Mouse (Mus musculus) brain, embryonic 18.5 days (tissue): ENCODE results near the gene Lrig1.

Experiments
- DNase-seq: peaks from one replicate; pipeline ENCODE4 v3.0.0-alpha.2; 2012; ENCODE audit warnings: low read depth, low spot score

Lrig1 gene

DNA sequence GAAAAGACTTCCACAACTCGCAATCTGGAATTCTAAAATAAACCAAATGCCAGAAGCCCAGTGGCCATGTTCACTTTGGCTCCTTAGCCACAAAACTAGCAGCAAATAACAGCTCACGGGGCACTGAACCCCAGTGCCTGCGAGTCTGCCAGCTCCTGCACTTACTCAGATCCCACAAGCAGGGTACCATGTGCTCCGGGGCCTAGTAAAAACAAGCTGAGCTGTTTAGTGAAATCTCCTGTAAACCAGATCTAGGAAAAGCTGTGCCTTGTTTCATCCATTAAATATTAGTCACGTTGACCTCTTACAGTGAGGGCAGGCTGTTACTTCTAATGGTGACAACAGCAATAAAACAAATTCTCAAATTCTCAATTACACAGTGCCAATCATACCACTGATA, 81.3 kb downstream of the Lrig1 start:
- DNase-seq = no peak

DNA sequence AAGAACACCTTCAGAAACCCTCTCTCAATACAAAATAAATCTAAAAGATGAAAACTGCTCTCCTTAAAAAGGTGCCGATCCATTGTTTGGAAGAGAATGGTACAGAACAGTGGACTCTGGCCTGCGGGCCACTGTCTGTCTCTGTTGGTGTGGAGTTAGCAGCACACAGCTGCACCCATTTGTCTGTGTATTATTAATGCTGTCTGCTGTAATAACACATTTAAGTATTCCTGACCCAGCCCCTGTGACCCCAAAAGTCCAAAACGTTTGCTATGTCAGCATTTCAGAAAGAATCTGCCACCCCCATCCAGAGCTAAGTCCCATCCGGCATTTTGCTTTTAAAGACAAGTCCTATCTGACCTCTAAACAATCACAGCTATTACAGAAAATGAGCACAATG, 84.0 kb downstream of the Lrig1 start:
- no peak for DNase-seq

DNA sequence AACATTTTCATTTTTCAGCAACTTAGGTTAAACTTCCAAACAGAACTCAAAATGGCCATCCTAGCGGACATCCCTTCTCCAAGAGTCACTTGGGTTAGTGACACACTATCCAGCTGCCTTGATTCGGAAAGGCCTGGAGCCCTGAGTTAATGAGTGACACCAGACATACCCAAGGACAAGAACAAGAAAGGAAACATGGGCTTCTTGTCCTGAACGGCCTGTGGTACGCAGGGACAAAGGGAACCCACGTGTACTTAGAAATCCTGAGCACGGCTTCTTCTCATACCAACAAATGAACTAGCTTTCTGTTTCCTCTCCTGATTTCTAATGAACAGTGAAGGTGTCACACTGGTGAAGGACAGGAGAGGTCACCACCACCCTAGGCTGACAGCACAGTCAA, 85.6 kb downstream of the Lrig1 start:
- DNase-seq = no peak

DNA sequence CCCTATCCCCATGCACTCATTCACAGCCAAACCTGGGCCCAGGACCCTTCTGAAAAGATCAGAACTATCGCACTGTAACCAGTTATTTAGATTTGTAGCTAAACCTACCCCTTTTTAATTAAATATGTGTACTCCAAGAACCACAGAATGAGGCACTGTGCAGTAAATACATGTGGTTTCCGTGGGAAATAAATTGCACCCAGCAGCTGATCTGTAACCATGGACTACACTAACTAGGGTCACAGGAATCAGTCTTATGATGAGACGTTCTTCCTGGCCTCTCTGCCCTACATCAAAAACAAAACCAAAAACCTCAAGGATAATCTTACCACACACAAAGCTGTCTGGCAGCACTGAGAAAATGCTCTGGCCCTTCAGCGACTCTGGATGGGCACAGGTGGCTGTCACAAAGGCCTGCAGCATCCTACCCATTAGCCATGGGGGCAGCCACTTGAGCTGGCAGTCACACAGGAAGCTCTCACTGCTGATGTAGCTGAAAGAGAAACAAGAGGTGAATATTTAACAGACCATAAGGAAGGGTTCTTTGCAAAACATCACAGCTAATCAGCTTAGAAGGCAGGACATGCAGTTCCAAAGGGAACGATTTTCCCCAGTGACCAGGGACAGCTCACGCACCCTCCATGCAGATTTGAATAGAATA, 86.6 kb downstream of the Lrig1 start:
- DNase-seq = no peak

DNA sequence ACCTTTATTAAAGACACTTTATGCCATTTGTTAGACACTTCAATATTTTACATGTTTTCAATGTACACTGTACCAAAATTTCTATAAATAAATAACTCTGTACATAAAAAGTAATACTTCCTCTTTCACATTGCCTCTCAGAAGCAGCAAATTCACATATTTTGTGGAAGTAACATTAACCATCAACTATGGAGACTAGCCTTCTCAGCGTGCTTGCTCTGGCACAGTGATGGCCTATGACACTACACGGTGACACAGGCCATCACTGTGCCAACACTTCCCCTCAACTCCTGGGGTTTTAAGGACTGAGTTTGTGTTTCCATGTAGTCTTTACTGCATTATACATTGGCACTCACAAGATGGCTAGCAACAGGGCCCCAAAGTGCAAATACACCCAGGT, 95.4 kb downstream of the Lrig1 start:
- DNase-seq = no peak

DNA sequence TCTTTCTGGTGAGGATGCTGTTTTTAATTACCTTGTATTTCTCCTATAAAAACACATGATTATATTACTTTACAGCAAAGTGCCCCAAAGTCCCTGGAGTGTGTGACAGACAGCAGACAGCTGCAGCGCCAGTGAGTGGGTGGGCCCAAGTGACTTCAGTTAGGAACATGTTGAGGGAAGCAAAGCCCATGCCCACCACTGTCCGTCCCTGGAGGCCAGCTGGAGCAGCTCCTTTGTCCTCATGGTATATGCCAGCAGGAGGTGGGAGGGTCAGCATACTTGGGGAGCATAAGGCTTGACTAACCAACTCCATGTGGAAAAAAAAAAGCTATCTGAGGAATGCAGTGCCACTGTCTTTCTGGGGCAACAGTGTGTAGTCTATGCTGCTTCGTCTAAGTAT, 95.9 kb downstream of the Lrig1 start:
- no peak for DNase-seq

DNA sequence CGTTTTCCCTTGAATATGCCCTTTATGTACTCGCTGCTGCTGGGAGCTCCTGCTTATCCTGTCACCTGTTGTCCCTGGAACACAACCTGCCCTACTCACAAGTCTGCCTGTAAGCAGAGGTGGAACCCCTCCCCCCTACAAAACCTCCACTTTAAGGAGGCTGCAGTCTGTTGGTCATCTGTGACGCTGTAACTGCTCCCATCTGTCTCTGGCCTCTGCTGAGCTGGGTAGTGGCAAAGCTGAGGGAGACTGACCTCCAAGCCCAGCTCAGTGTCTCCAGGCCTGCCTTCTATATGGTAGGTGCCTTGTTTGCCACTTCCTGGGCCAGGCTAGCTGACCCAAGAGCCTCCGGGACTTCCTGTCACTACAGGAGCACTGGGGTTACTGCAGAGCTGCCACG, 98.1 kb downstream of the Lrig1 start:
- no peak for DNase-seq

DNA sequence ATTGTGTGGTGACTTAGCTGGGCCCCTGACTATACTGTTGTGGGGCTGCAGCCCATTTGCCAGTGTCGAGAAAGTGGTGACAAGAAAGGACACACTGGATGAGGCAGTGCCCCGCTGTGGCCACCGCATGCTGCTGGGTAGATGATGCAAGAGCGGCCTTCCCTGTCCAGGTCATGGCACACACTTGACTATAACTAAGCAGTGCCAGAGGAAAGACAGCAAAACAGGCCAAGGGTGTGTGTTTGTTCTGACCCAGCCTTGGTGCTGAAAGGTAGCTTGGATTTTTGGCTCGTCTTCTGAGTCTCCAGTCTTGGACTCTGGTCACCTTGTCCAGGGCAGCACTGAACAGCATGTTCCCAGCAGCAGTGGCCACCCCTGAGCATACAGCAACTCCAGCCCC, 98.9 kb downstream of the Lrig1 start:
- no peak for DNase-seq

DNA sequence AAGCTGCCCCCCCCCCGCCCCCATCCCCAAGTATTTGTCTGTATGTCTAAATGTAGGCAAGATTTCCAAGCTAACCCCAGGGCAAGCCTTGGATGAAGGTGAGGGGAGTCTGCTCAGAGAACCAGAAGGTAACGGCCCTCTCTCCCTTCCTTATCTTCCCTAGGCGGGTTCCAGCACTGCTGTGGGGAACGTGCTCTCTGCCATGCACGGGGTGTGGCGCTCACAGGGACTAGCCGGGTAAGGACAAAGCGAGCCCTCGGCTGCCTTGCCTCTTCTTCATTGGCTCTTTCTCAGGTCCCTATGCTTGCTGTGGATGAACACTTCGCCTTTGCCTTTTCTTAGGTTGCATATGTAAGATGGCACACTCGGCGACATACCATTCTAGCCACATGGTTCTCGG, 100.9 kb downstream of the Lrig1 start:
- no peak for DNase-seq

DNA sequence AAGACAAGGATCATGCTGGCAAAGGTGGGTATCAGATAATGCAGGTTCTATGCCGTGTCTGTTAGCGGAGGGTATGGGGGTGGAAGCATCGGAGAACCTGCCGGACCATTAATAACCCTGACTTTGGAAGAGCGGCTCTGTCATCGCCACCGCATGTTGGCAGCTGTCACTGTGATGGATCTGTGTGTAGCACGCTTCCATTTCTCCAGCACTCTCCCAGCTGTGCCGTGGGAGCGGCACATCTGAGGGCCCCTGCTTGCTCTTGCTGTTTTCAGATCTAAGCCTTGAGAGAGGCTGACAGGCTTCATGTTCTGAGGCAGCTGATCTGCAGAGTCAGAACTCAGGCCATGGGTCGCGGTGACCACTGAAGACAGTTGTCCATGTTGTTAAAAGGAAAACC, 101.5 kb downstream of the Lrig1 start:
- no peak for DNase-seq

DNA sequence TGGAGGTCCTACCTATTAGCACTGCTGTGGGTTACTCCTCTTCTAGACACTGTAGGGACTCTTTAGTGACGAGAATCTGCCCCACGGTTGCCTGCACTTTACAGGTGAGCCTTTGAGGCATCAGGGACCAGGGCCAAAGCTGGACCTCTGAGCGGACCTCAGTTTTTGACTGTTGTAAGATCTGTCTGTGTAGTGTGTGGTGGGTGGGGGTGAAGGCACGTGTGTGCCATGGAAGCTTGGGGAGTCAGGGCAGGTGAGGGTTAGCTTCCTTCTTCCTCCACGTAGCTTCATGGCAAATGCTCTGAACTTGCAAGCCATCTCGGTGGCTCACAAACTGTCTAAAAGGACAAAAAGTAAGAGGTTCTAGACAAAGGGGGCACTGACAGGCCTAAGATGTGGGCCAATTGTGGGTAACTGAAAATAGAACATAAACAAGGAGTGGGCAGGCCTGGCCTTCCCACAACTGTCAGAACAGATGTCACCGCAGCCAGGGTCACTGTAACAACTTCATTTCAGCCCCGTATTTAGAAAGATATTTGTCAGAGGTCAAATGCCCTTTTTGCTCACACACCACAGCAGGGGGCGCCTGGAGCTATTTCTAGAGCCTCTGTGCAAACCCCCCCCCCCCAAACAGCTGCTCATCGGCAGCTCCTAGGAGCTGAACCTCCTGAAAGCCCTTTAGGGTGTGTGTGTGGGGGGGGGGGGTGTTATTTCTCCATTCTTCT, 103.0 kb downstream of the Lrig1 start:
- DNase-seq = no peak

DNA sequence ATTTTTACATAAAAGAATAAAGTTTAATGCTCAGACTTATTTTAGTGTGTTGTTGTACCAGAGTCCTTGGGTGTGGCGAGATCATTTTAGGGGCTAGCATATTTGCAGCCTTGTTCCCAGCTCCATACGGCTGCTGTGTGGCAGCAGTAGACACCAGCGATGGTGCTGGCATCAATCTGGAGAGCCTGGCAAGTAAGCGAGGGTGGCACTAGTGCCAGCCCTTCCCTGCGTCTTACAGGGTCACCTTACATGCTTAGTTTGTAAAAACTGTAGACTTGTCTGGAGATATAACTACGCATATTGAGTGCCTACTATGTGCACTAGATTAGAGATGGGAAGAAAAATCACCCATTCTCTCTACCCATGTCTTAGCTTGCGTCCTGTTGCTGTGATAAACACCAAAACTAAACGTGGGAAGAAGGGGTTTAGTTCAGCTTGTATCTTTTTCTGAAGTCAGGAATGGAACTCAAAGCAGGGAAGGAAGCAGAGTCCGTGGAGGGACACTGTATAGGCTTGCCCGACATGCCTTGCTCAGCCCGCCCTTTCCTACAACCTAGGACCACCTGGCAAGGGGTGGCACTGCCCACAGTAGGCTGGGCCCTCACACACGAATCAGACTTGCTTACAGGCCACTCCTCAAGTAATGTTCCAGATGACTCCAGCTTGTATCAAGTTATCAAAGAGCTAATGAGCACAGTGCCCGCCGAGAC, 103.8 kb downstream of the Lrig1 start:
- DNase-seq = no peak

DNA sequence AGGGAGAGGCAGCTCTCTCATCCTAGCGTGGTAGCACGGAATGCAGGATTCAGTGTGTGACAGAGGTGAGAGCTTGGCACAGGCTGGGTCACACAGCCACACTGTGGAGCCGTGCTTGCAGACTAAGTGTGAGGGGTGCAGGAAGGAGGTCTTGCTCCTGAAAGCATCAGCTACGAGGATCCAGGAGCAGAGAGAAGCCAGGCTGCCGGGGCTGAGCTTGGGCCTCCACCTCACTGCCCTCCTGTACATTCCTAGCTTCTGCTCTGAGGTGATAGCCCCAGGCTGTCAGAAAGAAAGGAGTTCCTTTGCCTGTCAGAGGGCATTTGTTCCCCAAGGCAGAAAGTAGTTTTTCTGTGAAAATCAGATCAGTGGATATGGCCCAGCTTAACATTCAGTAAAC, 104.8 kb downstream of the Lrig1 start:
- DNase-seq = no peak

DNA sequence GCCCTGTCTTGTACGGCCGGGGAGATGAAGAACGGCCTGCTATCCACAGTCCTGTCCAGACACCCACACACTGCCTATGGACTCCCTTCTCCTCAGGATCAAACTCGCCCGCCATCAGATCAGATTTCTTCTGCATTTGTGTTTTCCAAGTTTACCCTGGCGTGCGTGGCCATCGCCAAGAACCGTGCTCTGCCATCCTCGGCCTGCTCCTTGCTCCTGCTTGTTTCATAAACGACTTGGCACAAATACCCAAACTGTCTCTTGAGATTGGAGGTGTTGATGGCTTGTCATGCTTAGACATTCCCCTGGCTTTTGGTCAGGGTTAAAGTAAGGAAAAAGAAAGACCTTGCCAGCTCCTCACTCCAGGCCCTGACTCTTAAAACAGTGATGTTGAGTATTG, 105.2 kb downstream of the Lrig1 start:
- no peak for DNase-seq

DNA sequence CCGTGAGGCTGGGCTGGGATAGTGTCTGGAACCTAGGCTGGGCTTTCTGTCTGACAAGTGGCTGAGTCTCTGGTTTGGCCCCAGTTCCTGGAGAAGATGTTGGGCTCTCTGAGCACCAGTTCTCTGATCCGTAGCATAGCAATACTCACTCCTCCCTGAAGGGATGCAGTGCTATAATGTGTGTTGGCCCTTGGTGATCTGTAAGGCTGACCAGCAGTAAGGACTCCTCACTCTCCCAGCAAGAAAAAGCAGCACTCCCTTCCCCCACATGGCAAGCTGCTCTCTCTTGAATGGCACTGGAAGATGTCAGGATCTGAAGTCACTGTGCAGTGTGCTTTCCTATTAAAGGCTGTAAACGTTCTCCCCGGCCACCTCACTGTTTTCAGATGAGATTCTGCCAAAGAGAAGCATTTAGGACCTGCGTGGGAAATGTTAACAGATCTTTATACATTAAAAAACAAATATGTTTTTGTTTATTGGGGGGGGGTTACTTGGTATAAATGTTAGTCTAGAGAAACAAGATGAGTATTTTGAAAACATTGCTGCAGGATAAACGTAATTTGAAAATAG, 105.8 kb downstream of the Lrig1 start:
- no peak for DNase-seq

DNA sequence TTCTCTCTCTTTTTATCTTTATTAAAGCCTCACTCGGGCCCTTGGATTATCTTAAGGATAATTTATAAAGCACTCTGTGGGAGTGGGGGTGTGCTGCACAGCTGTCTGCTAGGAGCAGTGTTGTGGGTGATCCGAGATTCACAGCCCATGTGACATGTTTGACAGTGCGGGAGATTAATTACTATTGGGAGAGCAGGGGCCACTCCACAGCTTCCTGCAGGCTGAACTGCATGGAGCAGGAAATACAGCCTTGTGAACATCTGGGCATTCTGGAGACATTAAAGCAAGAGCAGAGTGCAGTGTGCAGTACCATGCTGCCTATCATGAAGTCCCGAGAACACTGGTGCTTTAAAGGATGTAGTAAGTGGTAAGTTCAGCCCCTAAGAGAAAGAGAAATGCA, 107.2 kb downstream of the Lrig1 start:
- DNase-seq = no peak

DNA sequence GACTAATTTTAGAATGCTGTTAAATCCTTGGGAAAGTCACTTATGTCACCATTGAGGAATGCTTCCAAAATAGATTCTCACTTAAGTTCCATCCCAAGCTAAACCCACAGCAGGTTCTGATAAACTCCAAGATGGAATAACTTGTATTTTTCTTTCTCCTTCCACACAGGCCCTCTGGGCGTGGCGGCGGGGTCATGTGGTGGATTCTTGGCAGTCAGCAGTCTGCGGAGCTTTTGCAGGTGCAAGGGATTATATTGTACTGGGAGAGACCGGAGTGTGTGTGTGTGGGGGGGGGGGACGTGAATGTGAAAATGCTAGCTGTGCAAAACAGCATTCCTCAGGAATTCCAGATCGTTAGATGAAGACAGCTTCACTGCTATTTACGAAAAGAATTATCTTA, 107.7 kb downstream of the Lrig1 start:
- no peak for DNase-seq

DNA sequence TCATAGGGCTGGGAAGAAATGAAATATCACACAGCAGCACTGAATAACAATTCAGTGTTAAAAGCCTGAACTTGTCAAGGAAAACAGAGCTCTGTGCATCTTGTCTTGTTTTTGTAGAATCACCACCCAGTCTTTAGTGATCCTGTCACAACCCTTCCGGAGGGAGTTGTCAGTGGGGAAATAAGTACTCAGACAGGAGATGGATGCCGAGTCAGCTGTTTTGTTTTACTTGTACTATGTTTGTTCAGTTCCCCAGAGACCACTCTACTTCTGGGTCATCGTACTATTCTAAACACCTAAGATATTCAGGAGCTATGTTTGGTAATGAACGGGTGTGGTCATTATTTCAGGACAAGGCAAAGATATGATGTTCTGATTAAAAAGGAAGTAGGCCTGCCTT, 111.6 kb downstream of the Lrig1 start:
- no peak for DNase-seq

DNA sequence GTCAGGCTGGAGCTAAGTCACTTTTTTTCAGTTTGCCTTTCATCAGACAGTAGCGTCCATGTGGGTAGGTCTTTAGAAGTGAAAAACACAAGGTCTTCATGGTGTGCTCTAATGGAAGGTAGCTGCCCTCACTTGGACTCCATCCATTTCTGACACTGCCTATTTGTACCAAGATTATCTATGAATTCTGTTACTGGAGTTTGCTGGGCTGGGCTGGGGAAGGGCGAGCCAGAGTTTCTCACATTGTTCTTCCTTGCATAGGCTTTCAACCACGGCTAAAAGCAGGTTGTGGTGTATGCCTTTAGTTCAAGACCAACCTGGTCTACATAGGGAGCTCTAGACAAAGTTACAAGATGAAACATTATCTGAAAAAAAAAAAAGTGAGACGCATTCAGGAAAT, 115.0 kb downstream of the Lrig1 start:
- DNase-seq = no peak

DNA sequence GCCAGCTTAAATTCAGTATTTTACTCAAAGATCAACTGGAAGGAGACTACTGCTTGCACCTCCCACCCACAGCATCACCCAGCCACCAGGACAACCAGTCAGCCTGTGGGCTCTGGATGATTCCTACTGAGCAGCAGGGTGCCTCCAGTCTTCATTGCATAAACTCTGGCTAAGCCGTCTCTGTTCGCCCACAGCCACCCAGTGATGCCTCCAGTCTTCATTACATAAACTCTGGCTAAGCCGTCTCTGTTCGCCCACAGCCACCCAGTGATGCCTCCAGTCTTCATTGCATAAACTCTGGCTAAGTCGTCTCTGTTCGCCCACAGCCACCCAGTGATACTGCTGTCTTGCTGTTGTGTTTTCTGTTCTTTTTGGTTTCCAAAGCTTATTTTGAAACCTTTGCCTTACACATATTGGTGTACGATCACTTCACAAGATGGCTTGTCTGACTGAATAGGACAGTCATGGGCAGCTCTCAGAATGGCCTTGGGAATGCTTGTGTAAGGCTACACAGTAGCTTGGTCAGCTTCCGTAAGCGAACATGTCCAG, 115.7 kb downstream of the Lrig1 start:
- DNase-seq = no peak

DNA sequence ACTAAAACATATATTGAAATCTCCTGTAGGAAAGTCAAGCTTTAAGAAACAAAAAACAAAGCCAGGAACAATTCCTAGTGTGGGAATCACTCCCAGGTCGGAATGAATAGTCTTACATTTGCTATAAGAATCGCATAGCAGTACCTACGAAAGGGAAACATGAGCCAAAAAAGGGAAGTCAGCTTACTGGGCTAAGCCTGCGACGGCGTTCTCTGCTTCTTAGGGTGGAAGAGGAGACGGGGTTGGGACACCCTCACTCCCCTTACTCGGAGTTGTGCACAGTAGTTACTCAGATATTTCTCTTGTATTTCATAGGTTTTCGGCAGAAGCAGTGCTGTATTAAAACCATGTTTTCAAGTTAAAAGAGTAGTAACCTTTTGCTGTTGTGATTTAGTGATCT, 117.9 kb downstream of the Lrig1 start:
- DNase-seq = no peak

DNA sequence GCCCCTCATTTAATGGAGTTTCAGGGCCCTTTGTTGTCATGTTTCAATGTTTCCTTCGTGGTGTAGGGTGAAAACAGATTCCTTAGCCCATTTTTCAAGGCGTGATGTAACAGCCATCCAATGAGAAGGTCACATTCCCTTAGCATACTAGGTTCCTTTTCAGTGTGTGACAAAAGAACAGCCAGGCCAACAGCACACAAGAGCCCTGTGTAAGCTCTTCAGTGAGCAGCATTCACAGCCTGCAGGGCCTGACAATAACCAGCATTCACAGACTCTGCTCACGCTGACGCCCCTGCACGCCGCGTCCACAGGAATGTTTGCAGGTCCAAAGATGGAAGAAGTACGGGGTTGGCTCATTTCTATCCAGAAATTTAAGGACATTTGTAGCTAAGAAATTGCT, 122.0 kb downstream of the Lrig1 start:
- no peak for DNase-seq
